Mouse (Mus musculus) olfactory bulb, adult 2 months (tissue): ENCODE data around the gene Ddx5. TPM values are rescaled to one million over a fixed set of nuclear protein-coding genes. Genes with fewer than 3 reads are reported as not detected.

Experiments used
- H3K27ac ChIP-seq: fragments of 200-500 bp; 2 replicates; pipeline ENCODE4 v1.5.1; 2012; ENCODE audit warnings: low read depth, low read length; ENCODE audit not compliant: insufficient read depth
- H3K4me1 ChIP-seq: fragments of 200-500 bp; 2 replicates; pipeline ENCODE4 v1.6.1; 2012; ENCODE audit warnings: low read length; ENCODE audit not compliant: control insufficient read depth, insufficient read depth
- H3K4me3 ChIP-seq: fragments of 200-500 bp; 2 replicates; pipeline ENCODE4 v1.5.1; 2012; ENCODE audit warnings: mild to moderate bottlenecking, low read depth, low read length, moderate library complexity; ENCODE audit not compliant: insufficient read depth
- CTCF ChIP-seq: fragments of 200-500 bp; IDR thresholded peaks from 2 replicates; pipeline ENCODE4 v1.5.1; 2012; ENCODE audit warnings: low read depth, mild to moderate bottlenecking, low read length, moderate library complexity; ENCODE audit not compliant: insufficient read depth
- POLR2A ChIP-seq: fragments of 200-500 bp; IDR thresholded peaks from 2 replicates; pipeline ENCODE4 v1.6.1; 2012; ENCODE audit warnings: mild to moderate bottlenecking, low read depth, low read length, moderate library complexity; ENCODE audit not compliant: insufficient read depth
- WGBS: fragments of 180-500 bp; shearing (Covaris S2); methylation state at CpG from one replicate; pipeline ENCODE4 v1.1.7; 2018; 5-methylcytosine and 5-hydroxymethylcytosine counted together
- polyA plus RNA-seq: library from polyadenylated mRNA; stranded (reverse); fragments of >200 nt; gene quantifications from 2 replicates; pipeline ENCODE4 v1.2.4, GENCODE M21; 2012; ENCODE audit warnings: low replicate concordance; ENCODE audit not compliant: missing spikeins, insufficient read depth, insufficient read length

Ddx5 gene
- polyA plus RNA-seq, 1 experiment, result 983 TPM

- Histone ChIP-seq H3K27ac (no peak overlapping the region), H3K4me1 (no peaks in the 10 kb centered on the region), H3K4me3 (no peak overlapping the region)
- TF ChIP-seq POLR2A, result no peak
- WGBS, result 78% methylated on average over 4 of the region's 4 CpGs
Measured at GRCm38 (mm10) chr11:106776960-106777359, 12.0 kb downstream of the Ddx5 start.

GRCm38 (mm10) chr11:106773061-106773460 is 15.9 kb downstream of the Ddx5 start:
- TF ChIP-seq CTCF (no peak), POLR2A (no peak)
- Histone ChIP-seq H3K4me3 (no peak overlapping the region), H3K4me1 (no peaks in the 10 kb centered on the region), H3K27ac (no peak overlapping the region)
- 88% methylated on average over 9 of the region's 9 CpGs for WGBS

- Histone ChIP-seq H3K27ac (no peak overlapping the region), H3K4me3 (no peak overlapping the region), H3K4me1 (no peaks in the 10 kb centered on the region)
- WGBS, result 95% methylated on average over 9 of the region's 9 CpGs
- TF ChIP-seq POLR2A (no peak), CTCF (0 out of 2 replicates have a peak, but pooled peaks have one; percentile 18)
Measured at GRCm38 (mm10) chr11:106770195-106770974, 18.6 kb downstream of the Ddx5 start.

DNA sequence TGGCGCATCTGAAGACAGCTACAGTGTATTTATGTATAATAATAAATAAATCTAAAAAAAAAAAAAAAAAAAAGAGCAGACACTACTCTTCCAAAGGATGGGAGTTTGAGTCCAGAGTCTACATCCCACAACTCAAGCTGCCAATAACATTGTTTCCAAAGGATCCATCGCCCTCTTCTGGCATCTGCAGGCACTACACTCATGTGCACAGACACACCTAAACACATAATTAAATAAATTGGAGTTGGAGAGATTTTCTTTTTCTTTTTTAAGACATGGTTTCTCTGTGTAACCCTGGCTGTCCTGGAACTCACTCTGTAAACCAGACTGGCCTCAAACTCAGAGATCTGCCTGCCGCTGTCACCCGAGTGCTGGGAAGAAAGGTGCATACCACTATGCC is 21.5 kb downstream of the Ddx5 start:
- 97% methylated on average over 4 of the region's 4 CpGs for WGBS
- H3K4me1 ChIP-seq, result no peaks in the 10 kb centered on the region
- no peak overlapping the region for H3K27ac ChIP-seq
- no peak overlapping the region for H3K4me3 ChIP-seq
- TF ChIP-seq CTCF, result no peak
- TF ChIP-seq POLR2A, result no peak

DNA sequence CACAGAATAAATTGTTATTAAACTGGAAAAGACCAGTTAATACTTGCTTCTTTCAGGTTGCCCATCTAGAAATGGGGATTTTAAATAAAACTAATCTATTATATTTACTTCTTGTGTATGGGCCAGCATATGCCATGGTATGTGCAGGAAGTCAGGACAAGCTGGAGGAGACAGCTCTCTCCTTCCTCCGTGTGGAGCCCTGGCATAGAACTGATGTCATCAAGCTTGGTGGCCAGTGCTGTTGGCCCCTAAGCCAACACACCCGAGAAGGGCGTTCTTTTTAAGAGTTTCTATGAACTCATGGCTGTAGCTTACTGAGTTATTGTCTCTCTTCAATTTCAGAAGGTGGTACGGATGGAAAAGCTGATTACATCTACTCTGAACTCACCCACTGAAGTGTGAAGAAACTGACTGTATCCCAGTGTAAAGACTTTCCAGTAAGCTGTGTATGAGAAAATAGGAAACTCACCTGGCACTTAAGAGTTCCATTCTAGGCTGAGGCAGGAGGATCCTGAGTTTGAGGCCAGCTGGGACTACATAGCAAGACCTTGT is 22.3 kb downstream of the Ddx5 start:
- WGBS, result 91% methylated on average over 4 of the region's 4 CpGs
- Histone ChIP-seq H3K4me1 (no peaks in the 10 kb centered on the region), H3K4me3 (no peak overlapping the region), H3K27ac (no peak overlapping the region)
- no peak for TF ChIP-seq CTCF
- no peak for TF ChIP-seq POLR2A

GRCm38 (mm10) chr11:106762800-106763185 is 26.2 kb downstream of the Ddx5 start:
- Histone ChIP-seq H3K4me3 (no peak overlapping the region), H3K27ac (no peak overlapping the region), H3K4me1 (no peaks in the 10 kb centered on the region)
- WGBS, result 77% methylated on average over 9 of the region's 9 CpGs
- TF ChIP-seq CTCF (no peak), POLR2A (no peak)

DNA sequence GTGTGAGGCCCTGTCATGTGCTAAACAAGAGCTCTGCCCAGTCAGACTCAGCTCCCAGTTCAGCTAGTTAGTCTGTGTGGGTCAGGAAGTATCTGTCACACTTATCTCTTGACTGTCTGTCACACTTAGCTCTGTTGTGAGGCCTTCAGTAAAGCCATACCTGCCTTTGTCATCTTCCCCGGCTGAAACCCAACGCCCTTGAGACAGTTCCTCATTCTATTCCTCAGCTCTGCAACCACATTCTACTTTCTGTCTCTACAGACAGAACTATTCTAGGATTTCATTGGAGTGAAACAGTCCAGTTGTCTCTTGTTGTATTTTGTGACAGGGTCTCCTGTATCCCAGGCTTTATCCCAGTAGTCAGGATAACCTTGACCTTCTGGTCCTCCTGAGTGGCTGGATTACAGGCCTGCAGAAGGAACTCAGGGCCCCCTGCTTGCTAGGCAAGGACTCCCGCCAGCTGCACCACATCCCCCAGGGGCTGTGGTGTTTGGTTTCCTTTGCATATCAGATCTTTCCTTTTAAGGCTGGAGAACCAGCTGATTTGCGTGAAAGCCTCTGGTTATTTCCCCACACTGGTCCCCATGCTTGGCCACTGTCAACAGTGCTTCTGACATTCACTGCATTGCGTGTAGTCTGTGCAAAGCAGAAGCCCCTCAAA is 26.7 kb downstream of the Ddx5 start:
- no peak overlapping the region for H3K4me3 ChIP-seq
- no peaks in the 10 kb centered on the region for H3K4me1 ChIP-seq
- TF ChIP-seq POLR2A (no peak), CTCF (no peak)
- WGBS, result 70% methylated on average over 5 of the region's 5 CpGs
- H3K27ac ChIP-seq, result no peak overlapping the region

- TF ChIP-seq CTCF (no peak), POLR2A (no peak)
- H3K27ac ChIP-seq, result no peak overlapping the region
- no peaks in the 10 kb centered on the region for H3K4me1 ChIP-seq
- no peak overlapping the region for H3K4me3 ChIP-seq
- 85% methylated on average over 5 of the region's 5 CpGs for WGBS
Measured at GRCm38 (mm10) chr11:106760511-106760910, 28.5 kb downstream of the Ddx5 start.

GRCm38 (mm10) chr11:106759028-106759427 is 30.0 kb downstream of the Ddx5 start:
- Histone ChIP-seq H3K4me1 (no peaks in the 10 kb centered on the region), H3K4me3 (no peak overlapping the region), H3K27ac (no peak overlapping the region)
- WGBS, result 90% methylated on average over 3 of the region's 3 CpGs
- TF ChIP-seq POLR2A (no peak), CTCF (no peak)
